Mouse (Mus musculus) gastrocnemius, adult 2 months (tissue): Measurements from ENCODE around the gene Nudt2. TPM values are rescaled to one million over a fixed set of nuclear protein-coding genes. Genes with fewer than 3 reads are reported as not detected.

ENCODE experiments used
- DNase-seq: peaks from one replicate; pipeline ENCODE4 v3.0.0; 2022
- H3K27ac ChIP-seq: fragments of 200-600 bp; 2 replicates; pipeline ENCODE4 v1.8.1; 2022; ENCODE audit warnings: mild to moderate bottlenecking
- H3K4me3 ChIP-seq: fragments of 200-600 bp; 2 replicates; pipeline ENCODE4 v1.8.1; 2022; ENCODE audit warnings: mild to moderate bottlenecking, moderate library complexity
- CTCF ChIP-seq: fragments of 200-600 bp; IDR thresholded peaks from 2 replicates; pipeline ENCODE4 v1.8.1; 2022; ENCODE audit warnings: antibody characterized with exemption, mild to moderate bottlenecking, moderate library complexity
- intact Hi-C: fragments of 180-260 bp; cut with DNase I; formaldehyde crosslinking; loops from one replicate; pipeline ENCODE4 v1.15.1; 2025
- total RNA-seq, 2 experiments: library from RNA; stranded (reverse); gene quantifications; 2 replicates each; pipeline ENCODE4 v1.2.3; 2021

Nudt2 gene
- total RNA-seq, 2 experiments from 2014 or later = 22.7 to 27.6 TPM

GRCm38 (mm10) chr4:41507998-41508397, 43.0 kb downstream of the Nudt2 start:
- Histone ChIP-seq H3K4me3 (no peak overlapping the region), H3K27ac (no peak overlapping the region)
- intact Hi-C loops = no loop called here
- no peak for TF ChIP-seq CTCF
- DNase-seq = no peak

GRCm38 (mm10) chr4:41513309-41513708, 48.4 kb downstream of the Nudt2 start:
- Histone ChIP-seq H3K4me3 (no peak overlapping the region), H3K27ac (no peak overlapping the region)
- intact Hi-C loops = no loop called here
- DNase-seq = no peak
- TF ChIP-seq CTCF = no peak

GRCm38 (mm10) chr4:41513714-41514113, 48.8 kb downstream of the Nudt2 start:
- intact Hi-C loops = no loop called here
- Histone ChIP-seq H3K4me3 (no peak overlapping the region), H3K27ac (no peak overlapping the region)
- DNase-seq = no peak
- no peak for TF ChIP-seq CTCF

- no peak for DNase-seq
- Histone ChIP-seq H3K4me3 (no peak within 1 kb of the TSS), H3K27ac (no peak within 1 kb of the TSS)
- intact Hi-C loops = no loop called here
- no peak for TF ChIP-seq CTCF
These were observed 52.3 kb downstream of the Nudt2 start, which contains the start of gene 1110017D15Rik for GRCm38 (mm10) chr4:41517233-41517632. Gene 1110017D15Rik, minus strand, starts transcription at chr4:41517333.

- Histone ChIP-seq H3K4me3 (no peak overlapping the region), H3K27ac (no peak overlapping the region)
- no peak for TF ChIP-seq CTCF
- intact Hi-C loops = no loop called here
- no peak for DNase-seq
These were observed 53.4 kb downstream of the Nudt2 start for GRCm38 (mm10) chr4:41518349-41518748.

GRCm38 (mm10) chr4:41519195-41519594, 54.2 kb downstream of the Nudt2 start:
- DNase-seq = no peak
- intact Hi-C loops = no loop called here
- H3K4me3 ChIP-seq = no peak overlapping the region
- no peak for TF ChIP-seq CTCF
- H3K27ac ChIP-seq = no peak overlapping the region

GRCm38 (mm10) chr4:41520641-41521040, 55.7 kb downstream of the Nudt2 start:
- no peak overlapping the region for H3K4me3 ChIP-seq
- no peak for TF ChIP-seq CTCF
- DNase-seq = no peak
- H3K27ac ChIP-seq = no peak overlapping the region
- intact Hi-C loops = loop anchor here (5.0 to 10.0 kb wide), 2 partner anchors 94 to 187 kb away; no protein-coding TSS in a partner anchor

- intact Hi-C loops = loop anchor here (5.0 to 10.0 kb wide), 2 partner anchors 93 to 185 kb away; no protein-coding TSS in a partner anchor
- no peak for TF ChIP-seq CTCF
- Histone ChIP-seq H3K27ac (no peak overlapping the region), H3K4me3 (no peak overlapping the region)
- DNase-seq = no peak
These were observed 57.2 kb downstream of the Nudt2 start for GRCm38 (mm10) chr4:41522136-41522535.

- Histone ChIP-seq H3K27ac (no peak overlapping the region), H3K4me3 (no peak overlapping the region)
- DNase-seq = peak; percentile 47
- peak; percentile 85 for TF ChIP-seq CTCF
- intact Hi-C loops = loop anchor here (5.0 to 10.0 kb wide), 2 partner anchors 92 to 185 kb away; no protein-coding TSS in a partner anchor
These were observed 57.8 kb downstream of the Nudt2 start for GRCm38 (mm10) chr4:41522788-41523187.

GRCm38 (mm10) chr4:41523839-41524238, 58.9 kb downstream of the Nudt2 start:
- intact Hi-C loops = loop anchor here (5.0 to 10.0 kb wide), 2 partner anchors 91 to 183 kb away; no protein-coding TSS in a partner anchor
- H3K27ac ChIP-seq = no peak overlapping the region
- TF ChIP-seq CTCF = no peak
- H3K4me3 ChIP-seq = no peak overlapping the region
- no peak for DNase-seq

GRCm38 (mm10) chr4:41524829-41525228, 59.9 kb downstream of the Nudt2 start:
- H3K27ac ChIP-seq = no peak overlapping the region
- TF ChIP-seq CTCF = no peak
- no peak overlapping the region for H3K4me3 ChIP-seq
- intact Hi-C loops = loop anchor here (5.0 to 10.0 kb wide), 2 partner anchors 90 to 182 kb away; no protein-coding TSS in a partner anchor
- no peak for DNase-seq

GRCm38 (mm10) chr4:41526553-41526952, 61.6 kb downstream of the Nudt2 start:
- intact Hi-C loops = loop anchor here (10.0 kb wide), 1 partner anchor 88 kb away; no protein-coding TSS in a partner anchor
- no peak overlapping the region for H3K4me3 ChIP-seq
- no peak for DNase-seq
- TF ChIP-seq CTCF = no peak
- H3K27ac ChIP-seq = peak overlapping the region; percentile 82

- intact Hi-C loops = loop anchor here (10.0 kb wide), 1 partner anchor 88 kb away; no protein-coding TSS in a partner anchor
- Histone ChIP-seq H3K27ac (peak overlapping the region; percentile 82), H3K4me3 (no peak overlapping the region)
- DNase-seq = peak; percentile 43
- TF ChIP-seq CTCF = no peak
These were observed 62.1 kb downstream of the Nudt2 start for GRCm38 (mm10) chr4:41527076-41527475.

- Histone ChIP-seq H3K4me3 (peak overlapping the region; percentile 15; the same call in 1 of the 2 replicates), H3K27ac (peak overlapping the region; percentile 82)
- intact Hi-C loops = loop anchor here (10.0 kb wide), 1 partner anchor 87 kb away; no protein-coding TSS in a partner anchor
- DNase-seq = peak; percentile 91
- no peak for TF ChIP-seq CTCF
These were observed 63.0 kb downstream of the Nudt2 start for GRCm38 (mm10) chr4:41527996-41528395.

Other genes starting within 250 kb of the Nudt2 start
- 10 to 100 TPM; 96.3 to 96.7 TPM for gene Ubap2, start 190.0 kb upstream of the Nudt2 start, total RNA-seq
- gene Dcaf12, start 150.3 kb upstream of the Nudt2 start, total RNA-seq = 10 to 100 TPM; 27.3 to 28.9 TPM
- 10 to 100 TPM; 35.7 to 39.2 TPM for gene Ubap1, start 116.2 kb upstream of the Nudt2 start, total RNA-seq
- gene Kif24, start 264 bp upstream of the Nudt2 start, total RNA-seq = under 1 TPM; 0.31 to 0.33 TPM
- gene AI464131, start 37.9 kb downstream of the Nudt2 start, total RNA-seq = 10 to 100 TPM; 75.0 to 87.5 TPM
- under 1 TPM in 1 of 2 experiments, not detected in 1; 0.67 TPM for gene 1110017D15Rik, start 52.2 kb downstream of the Nudt2 start, total RNA-seq
- 10 to 100 TPM; 18.0 to 24.3 TPM for gene Fam219a, start 104.4 kb downstream of the Nudt2 start, total RNA-seq
- under 1 TPM; 0.56 to 0.59 TPM for gene Dnaic1, start 104.6 kb downstream of the Nudt2 start, total RNA-seq
- gene Enho, start 175.2 kb downstream of the Nudt2 start, total RNA-seq = 10 to 100 TPM in 1 of 2 experiments, 1 to 10 TPM in 1; 9.1 to 11.9 TPM
- 10 to 100 TPM; 27.3 to 55.3 TPM for gene Cntfr, start 231.9 kb downstream of the Nudt2 start, total RNA-seq
- gene Il11ra1, start 234.8 kb downstream of the Nudt2 start, total RNA-seq = 10 to 100 TPM; 33.3 to 73.4 TPM
- 10 to 100 TPM; 50.1 to 58.4 TPM for gene Rpp25l, start 248.4 kb downstream of the Nudt2 start, total RNA-seq